Mouse (Mus musculus) testis, postnatal 14 days (tissue): ENCODE results near the gene Rgl3.

Experiments used
- DNase-seq: peaks from one replicate; pipeline ENCODE4 v3.0.0; 2021; ENCODE audit warnings: low spot score

The Rgl3 gene

DNA sequence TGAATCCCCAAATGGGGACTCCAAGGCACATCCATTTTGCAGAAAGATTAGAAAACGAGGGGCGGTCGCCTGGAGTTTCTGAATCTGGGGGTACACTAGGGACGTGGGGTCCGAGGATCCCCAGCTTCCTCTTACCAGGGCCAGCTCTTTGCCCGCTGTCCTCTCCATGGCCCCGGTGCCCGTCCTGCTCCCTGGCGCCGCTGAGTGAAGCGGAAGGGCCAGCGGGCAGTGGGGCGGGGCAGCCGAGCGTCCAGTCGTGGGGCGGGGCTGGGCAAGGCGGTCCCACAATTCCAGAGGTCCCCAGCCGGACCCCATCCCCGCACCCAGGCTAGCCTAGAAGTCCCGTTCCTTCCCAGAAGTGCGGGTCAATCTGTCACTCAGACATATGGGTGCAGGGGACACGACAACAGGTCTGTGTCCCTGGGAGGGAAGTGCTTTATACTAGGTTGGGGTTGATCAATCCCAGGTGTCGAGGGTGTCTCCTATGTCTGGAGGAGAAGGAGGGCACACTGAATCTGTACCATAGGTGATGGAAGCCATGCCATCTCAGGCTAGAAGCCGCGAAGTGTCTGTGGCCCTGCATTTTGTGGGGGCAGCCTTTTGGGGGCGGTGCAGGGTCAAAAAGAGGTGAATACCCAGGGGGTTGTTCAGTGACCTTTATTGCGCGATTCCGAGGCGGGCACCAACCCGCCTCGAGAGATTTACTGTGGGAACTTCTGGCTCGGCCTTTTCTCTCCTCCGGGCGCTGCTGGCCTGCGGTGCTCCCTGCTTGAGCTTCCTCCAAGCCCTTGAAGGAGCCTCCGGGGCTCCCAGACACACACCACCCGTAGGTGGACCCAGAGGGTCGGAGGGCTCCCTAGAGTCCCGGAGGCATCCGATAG lies at the start of gene Rgl3:
TSS of gene Rgl3 (minus strand) at position 217 of the 881 bp plus-strand sequence.
- no peak for DNase-seq

DNA sequence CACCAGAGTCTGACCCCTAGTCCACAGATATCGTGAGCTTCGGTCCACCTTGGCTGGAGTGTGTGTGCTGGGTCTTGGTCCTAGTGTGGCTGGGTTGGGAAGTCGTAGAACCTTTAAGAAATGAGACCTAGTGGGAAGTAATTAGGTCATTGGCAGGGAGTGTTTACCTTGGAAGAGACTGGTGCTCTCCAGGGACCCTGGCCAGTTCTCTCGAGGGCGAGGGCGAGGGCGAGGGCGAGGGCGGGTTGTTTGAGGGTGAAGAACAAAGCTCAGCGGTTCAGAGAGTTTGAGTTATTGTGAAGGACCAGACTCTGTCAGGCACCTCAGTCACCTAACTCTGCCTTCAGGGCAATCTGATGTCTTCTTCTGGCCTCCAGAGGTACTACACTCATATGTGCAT lies 48.6 kb upstream of the Rgl3 start:
- no peak for DNase-seq

DNA sequence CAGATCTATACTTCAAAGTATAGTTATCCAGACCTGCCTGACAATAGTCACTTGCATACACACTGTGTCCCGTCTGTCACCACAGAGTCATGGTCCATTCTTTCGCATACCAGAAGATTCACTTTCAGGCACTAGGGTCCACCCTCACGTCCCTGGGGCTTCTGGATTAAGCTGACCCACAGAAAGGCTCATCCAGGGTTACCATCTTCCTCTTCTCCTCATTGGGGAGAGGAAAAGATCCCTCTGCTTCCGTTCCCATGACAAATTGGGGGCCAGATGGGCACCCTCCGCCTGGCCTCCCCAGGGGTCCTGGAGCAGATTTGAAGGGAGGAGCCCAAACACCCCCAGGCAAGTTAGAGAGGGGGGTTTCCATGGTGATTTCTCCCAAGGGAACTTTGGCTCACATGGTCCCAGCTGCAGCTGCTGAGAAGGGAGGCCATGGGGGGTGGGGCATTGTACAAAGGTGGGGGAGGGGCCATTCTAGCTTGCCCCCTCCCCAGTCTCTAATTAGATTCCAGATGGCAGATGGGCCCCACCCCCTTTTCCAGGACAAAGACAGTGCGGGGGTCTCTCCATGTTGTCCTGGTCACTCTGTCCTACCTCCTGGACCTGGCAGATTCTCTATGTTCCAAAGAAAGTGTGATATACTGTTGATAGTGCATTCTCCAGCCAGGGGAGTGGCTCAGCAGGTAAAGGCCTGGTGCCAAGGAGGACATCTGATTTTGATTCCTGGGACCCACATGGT lies 46.2 kb upstream of the Rgl3 start:
- no peak for DNase-seq

DNA sequence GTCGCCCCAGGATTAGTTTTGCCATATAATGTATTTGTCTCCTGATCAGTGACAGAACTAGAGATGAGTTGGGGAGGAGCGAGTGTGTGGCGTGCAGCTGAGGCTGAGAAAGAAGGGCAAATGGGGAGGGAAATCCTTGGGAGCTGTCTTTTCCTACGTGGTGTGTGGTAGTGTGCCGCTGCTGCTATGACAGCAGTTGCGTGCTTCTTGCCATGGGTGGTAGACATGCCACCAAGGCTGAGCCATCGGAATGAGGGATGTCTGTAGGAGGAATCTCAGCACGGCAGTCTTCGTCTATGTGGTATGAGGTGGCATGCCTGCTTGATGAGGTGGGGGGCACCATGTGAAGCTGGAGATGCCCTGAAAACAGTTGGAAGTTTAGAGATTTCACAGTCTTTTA lies 41.1 kb upstream of the Rgl3 start:
- DNase-seq = no peak

DNA sequence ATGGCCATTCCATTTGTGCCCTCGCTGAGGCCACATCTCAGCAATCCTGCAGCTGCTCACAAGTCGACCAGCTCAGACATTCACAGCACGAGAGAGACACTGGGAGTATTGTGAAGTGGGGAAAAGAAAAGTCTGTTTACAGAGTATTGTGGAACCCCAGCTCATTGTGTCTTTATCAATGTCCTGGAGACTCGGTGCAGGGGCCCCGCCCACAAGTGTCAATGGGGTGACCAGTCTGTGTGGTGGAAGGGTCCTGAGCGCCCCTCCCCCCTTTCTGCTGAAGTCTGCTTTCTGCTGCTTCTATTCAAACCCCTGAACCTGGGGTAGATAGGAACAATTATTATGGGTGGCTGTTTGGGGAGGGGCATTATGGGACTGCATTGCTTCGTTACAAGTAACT lies 39.2 kb upstream of the Rgl3 start:
- no peak for DNase-seq

GRCm38 (mm10) chr9:22024592-22024991 lies 35.3 kb upstream of the Rgl3 start:
- no peak for DNase-seq

- no peak for DNase-seq
Measured at GRCm38 (mm10) chr9:22017208-22017825, 28.1 kb upstream of the Rgl3 start.

DNA sequence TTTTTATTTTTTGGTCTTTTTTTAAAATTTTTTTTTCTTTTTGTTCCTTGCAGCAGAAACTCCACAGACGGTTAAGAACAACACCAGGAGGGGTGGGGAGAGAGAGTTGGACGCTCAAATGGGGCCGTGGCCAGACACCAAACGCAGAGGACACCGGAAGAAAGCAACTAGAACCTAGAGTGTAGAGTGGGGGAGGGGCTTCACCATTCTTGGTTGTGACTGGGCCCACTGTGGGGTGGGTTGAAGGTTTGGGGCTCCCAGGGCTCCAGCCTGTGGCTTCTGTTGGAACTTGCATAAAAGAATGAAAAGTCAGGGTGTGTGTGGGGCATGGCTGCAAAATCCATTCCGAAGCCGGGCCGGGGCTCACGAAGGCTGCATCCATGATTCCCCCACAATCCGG lies 27.0 kb upstream of the Rgl3 start:
- DNase-seq = no peak

GRCm38 (mm10) chr9:22012731-22013130 lies 23.5 kb upstream of the Rgl3 start:
- DNase-seq = no peak

- DNase-seq = no peak
Measured at GRCm38 (mm10) chr9:22011055-22011454, 21.8 kb upstream of the Rgl3 start.

- no peak for DNase-seq
Measured at GRCm38 (mm10) chr9:22004546-22004945, 15.3 kb upstream of the Rgl3 start.

- no peak for DNase-seq
Measured at GRCm38 (mm10) chr9:22003163-22003554, 13.9 kb upstream of the Rgl3 start.

DNA sequence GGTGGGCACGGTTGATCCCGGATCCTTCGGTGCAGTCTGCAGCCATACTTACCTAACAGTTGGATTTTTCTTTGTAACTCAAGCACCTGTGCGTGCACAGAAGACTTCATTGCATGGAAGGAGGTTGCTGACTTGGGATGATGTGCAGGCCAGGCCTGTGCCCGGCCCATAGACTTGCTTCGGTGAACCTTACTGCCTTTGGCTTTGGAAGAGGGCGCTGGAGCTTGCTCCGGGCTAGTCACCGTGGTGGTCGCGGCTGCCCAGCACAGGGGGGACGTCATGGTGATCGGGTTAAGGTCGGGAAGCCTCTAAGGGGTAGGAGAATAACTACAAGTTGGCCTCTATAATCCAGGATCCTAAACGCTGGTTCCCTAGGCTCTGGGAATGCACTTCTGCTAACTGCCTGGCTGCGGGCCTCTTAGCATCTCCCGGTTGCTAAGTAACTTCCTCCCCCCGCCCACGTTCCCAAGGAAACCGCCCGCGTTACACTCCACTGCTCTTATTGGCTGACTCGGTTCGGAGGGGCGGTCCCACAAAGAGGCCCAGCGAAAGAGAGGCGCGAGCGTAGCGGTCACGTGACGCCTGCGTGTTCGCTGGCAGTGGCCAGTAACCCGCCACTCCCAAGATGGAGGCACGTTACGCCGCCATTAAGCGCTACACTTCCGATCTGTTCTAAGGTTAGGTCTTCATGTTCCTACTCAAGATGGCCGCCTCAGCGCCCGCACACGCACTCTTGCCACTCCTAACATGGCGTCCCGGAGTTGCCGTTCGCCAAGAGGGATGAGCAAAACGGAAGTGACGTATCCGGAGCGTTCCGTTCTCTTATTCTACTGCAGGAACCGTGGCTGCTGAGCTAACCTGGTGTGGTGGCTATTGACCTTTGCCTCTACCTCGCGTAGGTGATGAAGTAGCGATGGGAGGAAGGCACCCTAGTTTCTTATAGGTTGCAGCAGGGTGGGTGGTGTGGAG lies 13.2 kb upstream of the Rgl3 start, which contains the start of the genes Ccdc151 and Prkcsh:
TSS of gene Ccdc151 (minus strand) at position 441 of the 969 bp plus-strand sequence.
TSS of gene Prkcsh (plus strand) at position 613 of the 969 bp plus-strand sequence.
- peak; percentile 100 for DNase-seq

DNA sequence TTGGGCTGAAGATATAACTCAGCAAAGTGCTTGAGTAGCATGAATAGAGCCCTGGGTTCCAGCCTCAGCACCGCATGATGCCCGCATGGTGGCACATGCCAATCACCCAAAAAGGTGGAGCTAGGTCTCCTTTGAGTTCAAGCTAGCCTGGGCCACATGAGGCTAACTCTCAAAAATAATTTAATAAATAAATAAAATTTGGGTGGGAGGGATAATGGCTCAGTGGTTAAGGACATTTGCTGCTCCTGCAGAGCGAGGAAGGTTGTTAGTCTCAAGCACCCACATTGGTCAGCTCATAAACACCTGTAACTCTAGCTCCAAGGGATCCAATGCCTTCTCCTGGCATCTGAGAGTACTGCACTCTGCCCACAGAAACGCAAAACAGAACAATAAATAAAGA lies 12.4 kb upstream of the Rgl3 start:
- no peak for DNase-seq

DNA sequence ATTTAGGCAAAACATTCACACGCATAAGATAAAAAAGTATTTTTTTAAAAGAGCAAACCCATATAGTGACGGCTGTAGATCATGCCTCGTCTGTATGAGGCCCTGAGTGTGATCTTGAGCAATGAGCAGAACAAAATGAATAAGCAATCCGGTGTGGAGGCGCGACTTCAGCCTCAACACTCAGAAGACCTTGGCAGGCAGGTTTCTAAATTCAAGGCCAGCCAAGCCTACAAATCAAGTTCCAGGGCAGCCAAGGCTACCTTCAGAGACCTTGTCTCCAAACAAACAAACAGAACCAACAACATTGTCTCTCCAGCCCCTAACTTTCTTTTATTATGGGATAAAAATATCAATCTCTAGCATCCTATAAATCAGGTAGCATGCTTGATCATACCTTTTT lies 11.1 kb upstream of the Rgl3 start:
- no peak for DNase-seq

DNA sequence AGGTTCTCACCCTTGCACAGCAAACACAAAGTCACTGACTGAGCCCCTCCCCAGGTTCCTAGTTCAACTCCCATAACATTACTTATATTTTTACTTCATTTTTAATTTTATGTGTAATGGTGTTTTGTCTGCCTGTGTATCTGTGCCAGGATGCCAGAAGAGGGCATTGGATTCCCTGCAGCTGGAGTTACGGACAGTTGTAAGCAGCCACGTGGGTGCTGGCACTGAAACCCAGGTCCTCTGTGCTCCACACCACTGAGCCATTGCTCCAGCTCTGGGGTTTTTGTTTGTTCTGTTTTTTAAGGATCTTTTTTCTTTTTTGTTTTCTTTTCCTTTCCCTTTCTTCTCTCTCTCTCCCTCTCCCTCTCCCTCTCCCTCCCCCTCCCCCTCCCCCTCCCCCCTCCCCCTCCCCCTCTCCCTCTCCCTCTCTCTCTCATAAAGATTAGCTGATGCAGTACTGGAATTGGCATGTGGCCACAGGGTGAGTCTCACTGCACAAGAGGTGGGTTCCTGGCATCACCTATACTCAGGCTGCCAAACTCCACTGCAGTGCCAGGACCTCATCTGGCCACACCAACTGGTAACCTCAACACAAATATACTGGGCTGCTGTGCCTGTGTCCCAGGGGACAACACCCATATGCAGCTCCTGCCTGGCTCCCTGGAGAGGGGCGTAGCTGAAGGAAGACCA lies 7.1 kb upstream of the Rgl3 start:
- no peak for DNase-seq

- DNase-seq = no peak
Measured at GRCm38 (mm10) chr9:21992227-21992626, 3.0 kb upstream of the Rgl3 start.

DNA sequence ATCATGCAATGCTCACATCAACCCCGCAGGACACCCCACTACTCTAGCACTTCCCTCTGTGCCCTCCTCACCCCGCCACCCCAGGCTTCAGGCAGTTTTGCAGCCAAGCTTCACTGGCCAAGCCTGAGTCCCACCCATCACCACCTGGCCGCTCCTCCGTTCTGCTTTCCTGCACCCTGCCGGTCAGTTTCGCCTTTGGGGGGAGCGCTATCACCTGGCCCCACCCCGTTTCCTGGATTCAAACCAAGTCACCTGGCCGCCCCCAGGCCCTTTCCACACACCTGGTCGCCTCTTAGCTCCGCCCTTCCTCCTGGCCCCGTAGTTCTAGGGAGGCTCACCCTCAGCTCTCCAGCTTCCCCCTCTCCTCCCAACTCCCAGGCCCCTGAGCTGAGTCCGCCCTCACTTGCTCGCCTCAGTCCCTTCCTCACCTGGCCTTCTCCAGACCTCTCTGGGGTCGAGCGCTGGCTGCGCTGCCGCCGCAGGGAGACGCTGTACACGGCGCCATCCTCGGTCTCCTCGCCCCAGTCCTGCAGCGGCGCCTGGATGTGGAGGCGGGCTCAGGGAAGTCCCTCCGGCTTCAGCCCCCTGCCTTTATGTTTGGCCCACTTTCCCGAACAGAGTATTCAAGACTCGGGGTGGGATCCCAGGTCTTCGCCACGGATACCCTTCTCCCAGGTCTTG lies 685 bp downstream of the Rgl3 start:
- DNase-seq = no peak

DNA sequence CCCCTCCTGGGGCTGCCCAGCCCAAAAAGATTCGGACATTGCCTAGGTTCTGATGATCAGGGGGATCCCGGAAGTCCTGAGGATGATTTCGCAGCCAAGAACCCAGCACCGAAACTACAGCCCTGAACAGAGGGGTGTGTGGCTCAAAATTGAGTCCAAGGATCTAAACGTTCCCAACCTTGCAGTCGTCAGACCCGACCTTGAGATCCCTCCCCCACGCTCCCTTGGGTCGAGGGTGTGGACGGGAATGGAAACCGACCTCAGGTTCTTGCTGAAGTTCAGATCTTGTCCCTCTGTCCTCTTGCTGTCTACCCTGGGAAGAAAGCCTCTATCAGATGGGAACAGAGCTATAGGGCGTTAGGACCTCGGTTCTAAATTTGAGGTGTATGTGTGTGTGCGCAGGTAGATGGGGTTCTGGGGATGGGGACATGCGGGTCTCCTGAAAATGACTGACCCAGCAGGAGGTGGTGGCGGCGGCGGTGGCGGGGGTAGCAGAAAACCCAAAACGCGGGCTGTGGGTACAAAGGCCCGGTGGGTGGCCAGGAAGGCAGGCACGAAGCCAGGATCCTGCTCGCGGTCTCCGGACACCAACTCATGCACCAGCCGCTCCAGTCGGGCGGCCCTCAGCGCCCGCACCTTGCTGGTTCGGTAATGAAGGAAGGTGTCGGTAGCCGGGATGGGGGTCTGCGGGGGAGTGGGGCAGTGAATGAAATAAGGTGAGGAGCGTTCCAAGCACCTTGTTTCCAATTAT lies 1.5 kb downstream of the Rgl3 start:
- no peak for DNase-seq

DNA sequence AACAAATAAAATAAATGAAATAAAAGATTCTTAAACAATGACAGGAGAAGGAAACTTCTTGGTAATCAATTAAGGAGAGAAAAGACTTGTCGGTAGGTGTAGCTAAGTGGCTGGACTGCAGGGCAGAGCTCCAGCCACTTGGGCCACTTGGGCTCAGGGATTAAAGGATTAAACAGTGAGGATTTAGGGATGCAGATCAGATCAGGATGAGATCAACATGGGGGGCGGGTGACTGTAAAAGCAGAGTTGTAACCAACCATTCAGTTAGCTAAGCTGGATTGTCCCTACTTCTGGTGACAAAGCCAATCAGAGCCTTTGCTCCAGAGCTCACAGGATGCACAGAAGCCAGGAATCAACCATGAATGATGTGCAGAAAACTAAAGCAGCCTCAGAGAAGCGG lies 5.3 kb downstream of the Rgl3 start:
- DNase-seq = no peak
